Mouse (Mus musculus) right cerebral cortex, postnatal 4 days (tissue): ENCODE results near the gene Camk2d.

Experiments
- DNase-seq: peaks from one replicate; pipeline ENCODE4 v3.0.0-alpha.2; 2022

Camk2d gene

GRCm38 (mm10) chr3:126613510-126614128 is 17.5 kb downstream of the Camk2d start:
- no peak for DNase-seq

- no peak for DNase-seq
Observed at GRCm38 (mm10) chr3:126615306-126615705, 19.2 kb downstream of the Camk2d start.

GRCm38 (mm10) chr3:126620152-126620551 is 24.1 kb downstream of the Camk2d start:
- no peak for DNase-seq

- DNase-seq: no peak
Observed at GRCm38 (mm10) chr3:126622509-126622908, 26.4 kb downstream of the Camk2d start.

GRCm38 (mm10) chr3:126624994-126625763 is 29.1 kb downstream of the Camk2d start:
- DNase-seq: no peak

GRCm38 (mm10) chr3:126625764-126626040 is 29.6 kb downstream of the Camk2d start:
- no peak for DNase-seq

GRCm38 (mm10) chr3:126627968-126628367 is 31.9 kb downstream of the Camk2d start:
- no peak for DNase-seq

- DNase-seq: no peak
Observed at GRCm38 (mm10) chr3:126628380-126628779, 32.3 kb downstream of the Camk2d start.

- DNase-seq: no peak
Observed at GRCm38 (mm10) chr3:126629040-126629439, 32.9 kb downstream of the Camk2d start.

GRCm38 (mm10) chr3:126630111-126630869 is 34.2 kb downstream of the Camk2d start:
- DNase-seq: no peak

- no peak for DNase-seq
Observed at GRCm38 (mm10) chr3:126631583-126631982, 35.5 kb downstream of the Camk2d start.

- no peak for DNase-seq
Observed at GRCm38 (mm10) chr3:126632580-126632979, 36.5 kb downstream of the Camk2d start.

- no peak for DNase-seq
Observed at GRCm38 (mm10) chr3:126634171-126634570, 38.1 kb downstream of the Camk2d start.

- DNase-seq: no peak
Observed at GRCm38 (mm10) chr3:126638259-126638658, 42.2 kb downstream of the Camk2d start.

- DNase-seq: no peak
Observed at GRCm38 (mm10) chr3:126639098-126639513, 43.0 kb downstream of the Camk2d start.

- DNase-seq: no peak
Observed at GRCm38 (mm10) chr3:126640443-126641251, 44.5 kb downstream of the Camk2d start.

- DNase-seq: no peak
Observed at GRCm38 (mm10) chr3:126641451-126641850, 45.3 kb downstream of the Camk2d start.

- DNase-seq: no peak
Observed at GRCm38 (mm10) chr3:126643071-126644010, 47.2 kb downstream of the Camk2d start.

GRCm38 (mm10) chr3:126650332-126650731 is 54.2 kb downstream of the Camk2d start:
- no peak for DNase-seq

- DNase-seq: no peak
Observed at GRCm38 (mm10) chr3:126650747-126651146, 54.6 kb downstream of the Camk2d start.

GRCm38 (mm10) chr3:126652361-126652760 is 56.3 kb downstream of the Camk2d start:
- DNase-seq: no peak

GRCm38 (mm10) chr3:126653118-126653517 is 57.0 kb downstream of the Camk2d start:
- DNase-seq: no peak
